Mouse (Mus musculus) G1E-ER4 (cell line): ENCODE data around the gene Olfr1052. TPM values are rescaled to one million over a fixed set of nuclear protein-coding genes. Genes with fewer than 3 reads are reported as not detected.
"Not testable (repeated sequence)": the region's sequence is repeated elsewhere in the genome, so short reads cannot be mapped to it uniquely, and the experiment has no call there.

Experiments
- GATA1 ChIP-seq: IDR thresholded peaks from one replicate; pipeline ENCODE4 v1.8.0; 2012; ENCODE audit warnings: low read length, inconsistent platforms
- polyA plus RNA-seq: library from polyadenylated mRNA; stranded (reverse); fragments of >175 nt; gene quantifications from 2 replicates; pipeline ENCODE4 v1.2.3, GENCODE M21; 2012

The Olfr1052 gene
- polyA plus RNA-seq: not detected in 2 replicates

- no peak for TF ChIP-seq GATA1
These were observed at the start of gene Olfr1052 for GRCm38 (mm10) chr2:86292155-86292554. Gene Olfr1052, plus strand, starts transcription at chr2:86292455.

DNA sequence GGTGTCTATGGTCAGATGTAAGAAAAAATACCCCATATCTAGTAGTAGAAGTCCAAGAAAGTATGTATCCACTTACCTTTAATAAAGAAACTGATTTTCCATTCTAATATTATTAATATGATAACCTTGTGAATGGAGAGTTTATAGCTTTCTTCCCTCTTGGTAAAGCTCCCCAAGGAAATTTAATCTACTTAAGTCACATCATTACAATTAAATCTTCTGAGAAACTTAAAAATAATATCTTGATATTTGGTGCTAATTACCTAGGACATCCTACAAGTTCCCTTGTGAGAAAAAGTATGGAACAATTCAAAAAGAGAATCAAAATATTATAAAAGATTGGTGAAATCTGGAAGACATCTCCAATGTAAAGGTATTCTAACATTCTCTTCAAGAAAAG, 34.0 kb upstream of the Olfr1052 start, which contains the start of gene Olfr1049:
Gene Olfr1049, minus strand, starts transcription at position 101 of the 400 bp plus-strand sequence.
- not testable (repeated sequence) for TF ChIP-seq GATA1

DNA sequence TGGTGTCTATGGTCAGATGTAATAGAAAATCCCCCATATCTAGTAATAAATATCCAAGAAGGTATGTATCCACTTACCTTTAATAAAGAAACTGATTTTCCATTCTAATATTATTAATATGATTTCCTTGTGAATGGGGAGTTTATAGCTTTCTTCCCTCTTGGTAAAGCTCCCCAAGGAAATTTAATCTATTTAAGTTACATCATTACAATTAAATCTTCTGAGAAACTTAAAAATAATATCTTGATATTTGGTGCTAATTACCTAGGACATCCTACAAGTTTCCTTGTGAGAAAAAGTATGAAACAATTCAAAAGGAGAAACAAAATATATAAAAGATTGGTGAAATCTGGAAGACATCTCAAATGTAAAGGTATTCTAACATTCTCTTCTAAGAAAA, 13.3 kb upstream of the Olfr1052 start, which contains the start of gene Olfr1051:
Gene Olfr1051, minus strand, starts transcription at position 101 of the 400 bp plus-strand sequence.
- TF ChIP-seq GATA1: not testable (repeated sequence)

DNA sequence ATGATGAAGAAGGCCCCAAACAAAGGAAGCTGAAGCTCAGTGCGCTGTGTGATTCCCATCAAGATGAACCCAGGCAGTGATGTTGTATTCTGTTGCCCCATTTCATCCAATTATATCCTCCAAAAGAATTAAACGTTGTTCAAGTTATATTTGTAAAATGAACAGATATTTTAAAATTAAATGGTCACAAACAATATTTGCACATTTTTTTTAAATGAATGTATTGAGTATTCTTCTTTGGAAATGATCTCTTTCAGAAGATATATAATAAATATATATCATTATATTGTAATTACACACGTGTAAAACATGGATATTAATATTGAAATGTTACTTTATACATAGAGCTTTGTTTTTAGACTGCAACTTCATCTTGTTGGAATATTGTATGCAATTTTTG, 22.9 kb downstream of the Olfr1052 start, which contains the start of gene Olfr1053:
Gene Olfr1053, minus strand, starts transcription at position 101 of the 400 bp plus-strand sequence.
- TF ChIP-seq GATA1: no peak

DNA sequence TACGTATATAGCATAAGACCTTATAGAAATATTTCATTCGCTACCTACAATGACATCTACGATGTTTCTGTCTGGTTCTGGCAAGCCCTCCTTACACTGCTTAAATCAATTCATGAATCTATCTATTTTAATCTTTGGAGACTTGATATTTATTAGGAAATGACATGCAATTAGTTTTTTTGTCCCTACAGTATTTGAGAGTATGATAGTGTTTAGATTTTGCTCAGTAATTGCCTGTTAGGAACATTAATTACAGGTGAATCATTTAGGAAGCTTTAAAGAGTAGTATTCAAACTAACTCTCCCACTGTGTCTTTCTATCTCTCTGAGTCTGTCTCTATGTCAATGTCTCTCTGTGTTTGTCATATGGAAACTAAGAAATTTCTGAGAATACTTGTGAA, 43.1 kb downstream of the Olfr1052 start, which contains the start of gene Olfr1054:
Gene Olfr1054, minus strand, starts transcription at position 101 of the 400 bp plus-strand sequence.
- TF ChIP-seq GATA1: no peak

Other genes starting within 250 kb of the Olfr1052 start
- not detected in 2 replicates for gene Olfr1034, start 246.6 kb upstream of the Olfr1052 start, polyA plus RNA-seq
- not detected in 2 replicates for gene Olfr1036, start 218.5 kb upstream of the Olfr1052 start, polyA plus RNA-seq
- not detected in 2 replicates for gene Olfr1037, start 205.1 kb upstream of the Olfr1052 start, polyA plus RNA-seq
- not detected in 2 replicates for gene Olfr1039, start 156.5 kb upstream of the Olfr1052 start, polyA plus RNA-seq
- gene Olfr1040, start 145.7 kb upstream of the Olfr1052 start, polyA plus RNA-seq: not detected in 2 replicates
- not detected in 2 replicates for gene Olfr1042, start 130.6 kb upstream of the Olfr1052 start, polyA plus RNA-seq
- gene Olfr1043, start 124.9 kb upstream of the Olfr1052 start, polyA plus RNA-seq: not detected in 2 replicates
- not detected in 2 replicates for gene Olfr1044, start 114.6 kb upstream of the Olfr1052 start, polyA plus RNA-seq
- gene Olfr52, start 106.8 kb upstream of the Olfr1052 start, polyA plus RNA-seq: not detected in 2 replicates
- gene Olfr1045, start 89.4 kb upstream of the Olfr1052 start, polyA plus RNA-seq: not detected in 2 replicates
- gene Olfr1046, start 73.1 kb upstream of the Olfr1052 start, polyA plus RNA-seq: not detected in 2 replicates
- not detected in 2 replicates for gene Olfr1047, start 61.1 kb upstream of the Olfr1052 start, polyA plus RNA-seq
- not detected in 2 replicates for gene Olfr1048, start 52.2 kb upstream of the Olfr1052 start, polyA plus RNA-seq
- not detected in 2 replicates for gene Olfr1049, start 34.1 kb upstream of the Olfr1052 start, polyA plus RNA-seq
- gene Olfr1051, start 13.4 kb upstream of the Olfr1052 start, polyA plus RNA-seq: not detected in 2 replicates
- gene Olfr1053, start 22.8 kb downstream of the Olfr1052 start, polyA plus RNA-seq: not detected in 2 replicates
- not detected in 2 replicates for gene Olfr1054, start 43.0 kb downstream of the Olfr1052 start, polyA plus RNA-seq
- not detected in 2 replicates for gene Olfr1055, start 57.8 kb downstream of the Olfr1052 start, polyA plus RNA-seq
- gene Olfr1056, start 70.0 kb downstream of the Olfr1052 start, polyA plus RNA-seq: not detected in 2 replicates
- gene Olfr1057, start 85.9 kb downstream of the Olfr1052 start, polyA plus RNA-seq: not detected in 2 replicates
- gene Olfr1058, start 96.1 kb downstream of the Olfr1052 start, polyA plus RNA-seq: not detected in 2 replicates
- gene Olfr1061, start 121.6 kb downstream of the Olfr1052 start, polyA plus RNA-seq: not detected in 2 replicates
- not detected in 2 replicates for gene Olfr1062, start 134.3 kb downstream of the Olfr1052 start, polyA plus RNA-seq
- gene Olfr1065, start 158.1 kb downstream of the Olfr1052 start, polyA plus RNA-seq: not detected in 2 replicates
- not detected in 2 replicates for gene Olfr1066, start 163.8 kb downstream of the Olfr1052 start, polyA plus RNA-seq
- not detected in 2 replicates for gene Olfr228, start 194.9 kb downstream of the Olfr1052 start, polyA plus RNA-seq
- gene Olfr1076, start 216.0 kb downstream of the Olfr1052 start, polyA plus RNA-seq: not detected in 2 replicates